Mouse (Mus musculus): ENCODE data around the gene Dazap2. TPM values are rescaled to one million over a fixed set of nuclear protein-coding genes. Genes with fewer than 3 reads are reported as not detected.

Gene Dazap2
- total RNA-seq, 2 experiments from 2014 or later = 114 to 119 TPM

DNA sequence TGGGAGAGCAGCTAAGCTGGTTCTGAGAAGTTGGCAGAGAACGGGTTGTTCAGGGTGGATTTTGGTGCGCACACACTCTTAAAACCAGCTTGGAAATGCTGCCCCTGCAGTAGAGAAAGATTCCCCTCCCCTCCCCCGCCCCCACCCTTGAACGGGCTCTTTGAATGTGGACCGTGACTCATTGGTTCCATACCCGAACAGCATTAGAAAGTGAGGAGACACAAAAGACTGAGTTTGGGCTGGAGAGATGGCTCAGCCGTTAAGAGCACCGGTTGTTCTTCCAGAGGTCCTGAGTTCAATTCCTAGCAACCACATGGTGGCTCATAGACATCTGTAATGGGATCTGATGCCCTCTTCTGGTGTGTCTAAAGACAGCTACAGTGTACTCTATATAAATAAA lies 54.9 kb downstream of the Dazap2 start:
- no peak for DNase-seq (ENCODE audit: low spot score in 2 of 2)

Small RNA genes lying within 50 kb of the gene (microRNA-seq; reads per million reads assigned to microRNA genes)
- 0 reads per million in 2 experiments for gene Mir6961

Other genes with a start within 250 kb of the Dazap2 start
- gene Gm5475, start 193.2 kb upstream of the Dazap2 start, total RNA-seq (2021) = not detected
- gene Slc11a2, start 190.3 kb upstream of the Dazap2 start, total RNA-seq (2021) = 10 to 100 TPM; 49.0 to 61.6 TPM
- 10 to 100 TPM; 55.3 to 63.7 TPM for gene Letmd1, start 146.3 kb upstream of the Dazap2 start, total RNA-seq (2021)
- 10 to 100 TPM; 33.6 to 36.0 TPM for gene Csrnp2, start 119.9 kb upstream of the Dazap2 start, total RNA-seq (2021)
- 10 to 100 TPM; 25.4 to 31.6 TPM for gene Tfcp2, start 63.3 kb upstream of the Dazap2 start, total RNA-seq (2021)
- gene Pou6f1, start 15.4 kb upstream of the Dazap2 start, total RNA-seq (2021) = 100 to 1,000 TPM; 119 to 127 TPM
- gene Smagp, start 21.6 kb downstream of the Dazap2 start, total RNA-seq (2021) = 1 to 10 TPM; 1.2 to 1.9 TPM
- gene Bin2, start 54.2 kb downstream of the Dazap2 start, total RNA-seq (2021) = 1 to 10 TPM; 5.2 to 5.4 TPM
- gene Cela1, start 72.6 kb downstream of the Dazap2 start, total RNA-seq (2021) = 1 to 10 TPM; 2.7 TPM
- 1 to 10 TPM; 5.7 to 6.7 TPM for gene Galnt6, start 114.0 kb downstream of the Dazap2 start, total RNA-seq (2021)
- gene Slc4a8, start 146.4 kb downstream of the Dazap2 start, total RNA-seq (2021) = 10 to 100 TPM; 67.6 to 73.7 TPM